Mouse (Mus musculus): Measurements from ENCODE around the gene Gm10681. TPM values are rescaled to one million over a fixed set of nuclear protein-coding genes. Genes with fewer than 3 reads are reported as not detected.

Gene Gm10681
- 0.47 and 0.65 TPM in 2 replicates for polyA plus RNA-seq (2015; fragmentation: Nextera tagmentation; extraction: Ambion mirVana)

DNA sequence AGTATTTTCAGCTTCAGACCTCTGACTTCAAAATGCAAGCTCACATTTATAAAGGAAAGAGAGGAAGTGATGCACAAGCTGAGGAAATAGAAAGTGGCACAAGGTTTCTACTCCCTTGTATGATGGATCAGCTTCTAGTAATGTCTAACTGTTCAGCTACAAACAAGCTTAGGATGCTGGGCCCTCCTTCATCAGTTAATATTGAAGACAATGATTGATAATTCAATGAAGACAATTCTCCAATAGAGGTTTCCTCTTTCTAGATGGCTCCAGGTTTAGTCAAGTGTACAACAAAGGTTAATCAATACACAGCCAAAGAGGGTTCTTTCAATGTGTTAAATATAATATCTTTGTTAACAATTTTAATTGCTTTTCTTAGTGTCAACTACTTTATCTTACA, at the start of gene Gm10681:
Gene Gm10681 (minus strand): TSS at position 101 of the 400 bp plus-strand sequence.

DNA sequence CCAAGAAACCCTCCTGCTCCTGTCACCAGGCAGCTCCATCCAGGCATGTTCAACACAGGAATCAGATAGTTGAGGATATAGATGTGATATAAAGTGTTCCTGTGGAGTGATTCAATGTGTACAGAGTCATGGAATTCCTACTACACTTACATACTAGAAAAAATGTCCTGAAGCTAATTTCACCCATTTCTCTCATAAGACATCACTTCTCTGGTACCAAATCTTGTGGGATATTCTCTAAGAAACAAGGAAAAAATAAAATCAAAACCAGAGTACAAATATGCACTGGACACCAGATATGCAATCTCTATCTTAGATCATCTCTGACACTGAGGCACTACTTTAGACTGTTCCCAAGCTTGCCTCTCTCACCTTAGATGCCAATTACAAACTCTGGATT, 41.5 kb upstream of the Gm10681 start, which contains the start of gene Hsd3b5:
Gene Hsd3b5 (minus strand): TSS at position 101 of the 400 bp plus-strand sequence.

DNA sequence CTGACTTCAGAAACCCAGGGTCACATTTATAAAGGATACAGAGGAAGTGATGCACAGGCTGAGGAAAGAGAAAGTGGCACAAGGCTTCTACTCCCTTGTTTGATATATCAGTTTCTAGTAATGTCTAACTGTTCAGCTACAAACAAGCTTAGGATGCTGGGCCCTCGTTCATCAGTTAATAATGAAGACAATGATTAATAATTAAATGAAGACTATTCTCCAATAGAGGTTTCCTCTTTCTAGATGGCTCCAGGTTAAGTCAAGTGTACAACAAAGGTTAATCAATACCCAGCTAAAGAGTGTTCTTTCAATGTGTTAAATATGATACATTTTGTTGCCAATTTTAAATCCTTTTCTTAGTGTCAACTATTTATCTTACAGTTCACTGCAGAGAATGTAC, 78.2 kb downstream of the Gm10681 start, which contains the start of gene Hsd3b4:
Gene Hsd3b4 (minus strand): TSS at position 101 of the 400 bp plus-strand sequence.

Other genes with a start within 250 kb of the Gm10681 start
- gene Phgdh, start 248.8 kb downstream of the Gm10681 start, polyA plus RNA-seq (2015; fragmentation: Nextera tagmentation; extraction: Ambion mirVana), result 45.9 and 61.9 TPM in 2 replicates
- gene Zfp697, start 206.3 kb downstream of the Gm10681 start, polyA plus RNA-seq (2015; fragmentation: Nextera tagmentation; extraction: Ambion mirVana), result 3.5 and 4.0 TPM in 2 replicates
- gene Gm4450, start 131.7 kb downstream of the Gm10681 start, polyA plus RNA-seq (2015; fragmentation: Nextera tagmentation; extraction: Ambion mirVana), result 0.29 TPM in 1 of 2 replicates, not detected in the other
- gene Hsd3b4, start 78.3 kb downstream of the Gm10681 start, polyA plus RNA-seq (2015; fragmentation: Nextera tagmentation; extraction: Ambion mirVana), result 0.47 and 0.65 TPM in 2 replicates
- gene Hsd3b5, start 41.4 kb upstream of the Gm10681 start, polyA plus RNA-seq (2015; fragmentation: Nextera tagmentation; extraction: Ambion mirVana), result 0.14 TPM in 1 of 2 replicates, not detected in the other
- gene Hsd3b2, start 135.7 kb upstream of the Gm10681 start, polyA plus RNA-seq (2015; fragmentation: Nextera tagmentation; extraction: Ambion mirVana), result 0.11 and 0.14 TPM in 2 replicates
- 1.2 and 1.7 TPM in 2 replicates for gene Hsd3b3, start 174.3 kb upstream of the Gm10681 start, polyA plus RNA-seq (2015; fragmentation: Nextera tagmentation; extraction: Ambion mirVana)
- gene Hsd3b6, start 225.6 kb upstream of the Gm10681 start, polyA plus RNA-seq (2015; fragmentation: Nextera tagmentation; extraction: Ambion mirVana), result 1.9 and 8.1 TPM in 2 replicates

All from adrenal gland, postnatal 0 days (tissue).